Mouse (Mus musculus) hindbrain, embryonic 15.5 days (tissue): ENCODE measurements around the gene Zfp385b. TPM values are rescaled to one million over a fixed set of nuclear protein-coding genes. Genes with fewer than 3 reads are reported as not detected.

Experiments
- ATAC-seq: fragments of 200-750 bp; cut with Nextera tagmentation; 2 replicates; pipeline ENCODE4 v1.8.0; 2017; ENCODE audit warnings: low read depth, moderate number of reproducible peaks, moderate TSS enrichment; ENCODE audit not compliant: low FRiP score
- H3K27ac ChIP-seq: fragments of 300-500 bp; sonication (generic); replicated peaks from 2 replicates; pipeline ENCODE4 v1.5.1; 2015; ENCODE audit warnings: mild to moderate bottlenecking, inconsistent platforms
- H3K27me3 ChIP-seq: fragments of 300-500 bp; sonication (generic); 2 replicates; pipeline ENCODE4 v1.6.1; 2015; ENCODE audit warnings: control low read depth, inconsistent platforms
- H3K36me3 ChIP-seq: fragments of 300-500 bp; sonication (generic); 2 replicates; pipeline ENCODE4 v1.6.1; 2015; ENCODE audit warnings: control low read depth, inconsistent platforms
- H3K4me1 ChIP-seq: fragments of 300-500 bp; sonication (generic); replicated peaks from 2 replicates; pipeline ENCODE4 v1.6.1; 2015; ENCODE audit warnings: control low read depth, inconsistent platforms
- H3K4me2 ChIP-seq: fragments of 300-500 bp; sonication (generic); 2 replicates; pipeline ENCODE4 v1.6.1; 2015; ENCODE audit warnings: moderate library complexity, mild to moderate bottlenecking, inconsistent platforms
- H3K4me3 ChIP-seq: fragments of 300-500 bp; sonication (generic); 2 replicates; pipeline ENCODE4 v1.5.1; 2015; ENCODE audit warnings: mild to moderate bottlenecking, inconsistent platforms
- H3K9ac ChIP-seq: fragments of 300-500 bp; sonication (generic); 2 replicates; pipeline ENCODE4 v1.6.1; 2015; ENCODE audit warnings: inconsistent platforms
- H3K9me3 ChIP-seq: fragments of 300-500 bp; sonication (generic); 2 replicates; pipeline ENCODE4 v1.6.1; 2016; ENCODE audit warnings: control low read depth, inconsistent platforms
- WGBS: fragments of 180-500 bp; shearing (Covaris S2); methylation state at CpG from one replicate; pipeline ENCODE4 v1.1.7; 2015; 5-methylcytosine and 5-hydroxymethylcytosine counted together
- polyA plus RNA-seq: library from polyadenylated mRNA; unstranded; fragments of >200 nt; fragmentation: Nextera tagmentation; extraction: Ambion mirVana; gene quantifications from 2 replicates; pipeline ENCODE4 v1.2.1, GENCODE M21; 2015

Gene Zfp385b
- polyA plus RNA-seq, 1 experiment from 2014 or later: 12.9 TPM

- no peaks in the 10 kb centered on the region for H3K27me3 ChIP-seq
- 89% methylated on average over 5 of the region's 5 CpGs for WGBS
- H3K9me3 ChIP-seq: no peaks in the 10 kb centered on the region
- H3K4me1 ChIP-seq: no peaks in the 10 kb centered on the region
- no peak overlapping the region for H3K27ac ChIP-seq
- ATAC-seq: no peak
- H3K4me3 ChIP-seq: no peak overlapping the region
- no peak overlapping the region for H3K9ac ChIP-seq
- H3K36me3 ChIP-seq: no peaks in the 10 kb centered on the region
- no peak overlapping the region for H3K4me2 ChIP-seq
These were observed 257.5 kb downstream of the Zfp385b start for GRCm38 (mm10) chr2:77561941-77562340.

- no peak for ATAC-seq
- Histone ChIP-seq H3K4me3 (no peak overlapping the region), H3K4me2 (no peak overlapping the region), H3K9me3 (no peaks in the 10 kb centered on the region), H3K4me1 (no peaks in the 10 kb centered on the region; the same call in 1 of the 2 replicates), H3K27ac (no peak overlapping the region), H3K36me3 (no peaks in the 10 kb centered on the region), H3K9ac (no peak overlapping the region), H3K27me3 (no peaks in the 10 kb centered on the region)
- 83% methylated on average over 4 of the region's 4 CpGs for WGBS
These were observed 262.5 kb downstream of the Zfp385b start for GRCm38 (mm10) chr2:77556938-77557337.

GRCm38 (mm10) chr2:77555980-77556379 lies 263.5 kb downstream of the Zfp385b start:
- no peak overlapping the region for H3K27ac ChIP-seq
- H3K4me3 ChIP-seq: no peak overlapping the region
- H3K9ac ChIP-seq: no peak overlapping the region
- H3K9me3 ChIP-seq: no peaks in the 10 kb centered on the region
- H3K27me3 ChIP-seq: no peaks in the 10 kb centered on the region
- WGBS: 43% methylated on average over 7 of the region's 7 CpGs
- no peak overlapping the region for H3K4me2 ChIP-seq
- no peaks in the 10 kb centered on the region for H3K36me3 ChIP-seq
- no peaks in the 10 kb centered on the region; the same call in 1 of the 2 replicates for H3K4me1 ChIP-seq
- ATAC-seq: no peak

GRCm38 (mm10) chr2:77552675-77553074 lies 266.8 kb downstream of the Zfp385b start:
- no peak for ATAC-seq
- no peaks in the 10 kb centered on the region for H3K36me3 ChIP-seq
- no peak overlapping the region for H3K27ac ChIP-seq
- H3K27me3 ChIP-seq: no peaks in the 10 kb centered on the region
- H3K4me1 ChIP-seq: no peaks in the 10 kb centered on the region; the same call in 1 of the 2 replicates
- no peak overlapping the region for H3K9ac ChIP-seq
- no peak overlapping the region for H3K4me2 ChIP-seq
- no peak overlapping the region for H3K4me3 ChIP-seq
- no peaks in the 10 kb centered on the region for H3K9me3 ChIP-seq
- WGBS: 48% methylated on average over 8 of the region's 8 CpGs

GRCm38 (mm10) chr2:77543388-77543787 lies 276.1 kb downstream of the Zfp385b start:
- Histone ChIP-seq H3K27me3 (no peaks in the 10 kb centered on the region), H3K4me2 (no peak overlapping the region), H3K27ac (no peak overlapping the region), H3K36me3 (no peaks in the 10 kb centered on the region), H3K4me1 (no peaks in the 10 kb centered on the region), H3K9ac (no peak overlapping the region), H3K9me3 (no peaks in the 10 kb centered on the region), H3K4me3 (no peak overlapping the region)
- 38% methylated on average over 1 of the region's 1 CpGs for WGBS
- ATAC-seq: no peak

- Histone ChIP-seq H3K9me3 (no peaks in the 10 kb centered on the region), H3K4me2 (no peak overlapping the region), H3K36me3 (no peaks in the 10 kb centered on the region), H3K27ac (no peak overlapping the region), H3K4me1 (no peaks in the 10 kb centered on the region), H3K4me3 (no peak overlapping the region), H3K27me3 (no peaks in the 10 kb centered on the region), H3K9ac (no peak overlapping the region)
- ATAC-seq: no peak
- 73% methylated on average over 2 of the region's 2 CpGs for whole genome bisulfite sequencing
These were observed 276.8 kb downstream of the Zfp385b start for GRCm38 (mm10) chr2:77542605-77543004.

GRCm38 (mm10) chr2:77541681-77542080 lies 277.8 kb downstream of the Zfp385b start:
- Histone ChIP-seq H3K4me2 (no peak overlapping the region), H3K4me1 (no peaks in the 10 kb centered on the region), H3K9me3 (no peaks in the 10 kb centered on the region), H3K36me3 (no peaks in the 10 kb centered on the region), H3K27ac (no peak overlapping the region), H3K27me3 (no peaks in the 10 kb centered on the region), H3K4me3 (no peak overlapping the region), H3K9ac (no peak overlapping the region)
- WGBS: 81% methylated on average over 4 of the region's 4 CpGs
- ATAC-seq: no peak

- WGBS: 88% methylated on average over 3 of the region's 3 CpGs
- Histone ChIP-seq H3K4me3 (no peak overlapping the region), H3K27me3 (no peaks in the 10 kb centered on the region), H3K4me2 (no peak overlapping the region), H3K9me3 (no peaks in the 10 kb centered on the region), H3K4me1 (no peaks in the 10 kb centered on the region), H3K36me3 (no peaks in the 10 kb centered on the region), H3K27ac (no peak overlapping the region), H3K9ac (no peak overlapping the region)
- ATAC-seq: no peak
These were observed 278.6 kb downstream of the Zfp385b start for GRCm38 (mm10) chr2:77540860-77541259.

- no peaks in the 10 kb centered on the region for H3K4me1 ChIP-seq
- 91% methylated on average over 3 of the region's 3 CpGs for WGBS
These were observed 282.9 kb downstream of the Zfp385b start for GRCm38 (mm10) chr2:77536556-77536955.

GRCm38 (mm10) chr2:77528079-77528752 lies 291.2 kb downstream of the Zfp385b start:
- Histone ChIP-seq H3K9me3 (no peaks in the 10 kb centered on the region), H3K4me1 (no peaks in the 10 kb centered on the region), H3K9ac (no peak overlapping the region), H3K4me2 (no peak overlapping the region), H3K4me3 (no peak overlapping the region), H3K27me3 (no peaks in the 10 kb centered on the region), H3K36me3 (no peaks in the 10 kb centered on the region), H3K27ac (no peak overlapping the region)
- 90% methylated on average over 7 of the region's 7 CpGs for WGBS
- no peak for ATAC-seq

More at GRCm38 (mm10) chr2:77536556-77536955, 282.9 kb downstream of the Zfp385b start:
- ATAC-seq: no peak
- no peak overlapping the region for H3K4me3 ChIP-seq
- no peak overlapping the region for H3K9ac ChIP-seq
- no peaks in the 10 kb centered on the region for H3K36me3 ChIP-seq
- H3K9me3 ChIP-seq: no peaks in the 10 kb centered on the region
- H3K4me2 ChIP-seq: no peak overlapping the region
- H3K27me3 ChIP-seq: no peaks in the 10 kb centered on the region
- no peak overlapping the region for H3K27ac ChIP-seq

GRCm38 (mm10) chr2:77527616-77528015 lies 291.8 kb downstream of the Zfp385b start:
- Histone ChIP-seq H3K4me2 (no peak overlapping the region), H3K4me3 (no peak overlapping the region), H3K9me3 (no peaks in the 10 kb centered on the region), H3K27me3 (no peaks in the 10 kb centered on the region), H3K4me1 (no peaks in the 10 kb centered on the region), H3K27ac (no peak overlapping the region), H3K9ac (no peak overlapping the region), H3K36me3 (no peaks in the 10 kb centered on the region)
- 83% methylated on average over 6 of the region's 6 CpGs for WGBS
- no peak for ATAC-seq

- no peaks in the 10 kb centered on the region for H3K36me3 ChIP-seq
- no peak overlapping the region for H3K9ac ChIP-seq
- H3K27ac ChIP-seq: no peak overlapping the region
- no peaks in the 10 kb centered on the region for H3K4me1 ChIP-seq
- no peaks in the 10 kb centered on the region for H3K9me3 ChIP-seq
- H3K4me2 ChIP-seq: no peak overlapping the region
- ATAC-seq: no peak
- 84% methylated on average over 4 of the region's 4 CpGs for WGBS
- no peak overlapping the region for H3K4me3 ChIP-seq
- H3K27me3 ChIP-seq: no peaks in the 10 kb centered on the region
These were observed 292.6 kb downstream of the Zfp385b start for GRCm38 (mm10) chr2:77526803-77527202.

- no peaks in the 10 kb centered on the region for H3K4me1 ChIP-seq
- H3K27me3 ChIP-seq: no peaks in the 10 kb centered on the region
- no peak overlapping the region for H3K9ac ChIP-seq
- H3K4me3 ChIP-seq: no peak overlapping the region
- no peaks in the 10 kb centered on the region for H3K9me3 ChIP-seq
- no peak for ATAC-seq
- 84% methylated on average over 5 of the region's 5 CpGs for WGBS
- no peak overlapping the region for H3K27ac ChIP-seq
- H3K4me2 ChIP-seq: no peak overlapping the region
- H3K36me3 ChIP-seq: no peaks in the 10 kb centered on the region
These were observed 293.1 kb downstream of the Zfp385b start for GRCm38 (mm10) chr2:77526301-77526700.
